Mouse (Mus musculus) hindbrain, embryonic 15.5 days (tissue): ENCODE data around the gene Gm11027. TPM values are rescaled to one million over a fixed set of nuclear protein-coding genes. Genes with fewer than 3 reads are reported as not detected.
A peak's percentile ranks its signal among the peaks of the same experiment; 100 is the strongest.

Experiments
- ATAC-seq: fragments of 200-750 bp; cut with Nextera tagmentation; 2 replicates; pipeline ENCODE4 v1.8.0; 2017; ENCODE audit warnings: low read depth, moderate number of reproducible peaks, moderate TSS enrichment; ENCODE audit not compliant: low FRiP score
- H3K27ac ChIP-seq: fragments of 300-500 bp; sonication (generic); replicated peaks from 2 replicates; pipeline ENCODE4 v1.5.1; 2015; ENCODE audit warnings: mild to moderate bottlenecking, inconsistent platforms
- H3K27me3 ChIP-seq: fragments of 300-500 bp; sonication (generic); 2 replicates; pipeline ENCODE4 v1.6.1; 2015; ENCODE audit warnings: control low read depth, inconsistent platforms
- H3K36me3 ChIP-seq: fragments of 300-500 bp; sonication (generic); 2 replicates; pipeline ENCODE4 v1.6.1; 2015; ENCODE audit warnings: control low read depth, inconsistent platforms
- H3K4me1 ChIP-seq: fragments of 300-500 bp; sonication (generic); replicated peaks from 2 replicates; pipeline ENCODE4 v1.6.1; 2015; ENCODE audit warnings: control low read depth, inconsistent platforms
- H3K4me2 ChIP-seq: fragments of 300-500 bp; sonication (generic); 2 replicates; pipeline ENCODE4 v1.6.1; 2015; ENCODE audit warnings: moderate library complexity, mild to moderate bottlenecking, inconsistent platforms
- H3K4me3 ChIP-seq: fragments of 300-500 bp; sonication (generic); 2 replicates; pipeline ENCODE4 v1.5.1; 2015; ENCODE audit warnings: mild to moderate bottlenecking, inconsistent platforms
- H3K9ac ChIP-seq: fragments of 300-500 bp; sonication (generic); 2 replicates; pipeline ENCODE4 v1.6.1; 2015; ENCODE audit warnings: inconsistent platforms
- H3K9me3 ChIP-seq: fragments of 300-500 bp; sonication (generic); 2 replicates; pipeline ENCODE4 v1.6.1; 2016; ENCODE audit warnings: control low read depth, inconsistent platforms
- WGBS: fragments of 180-500 bp; shearing (Covaris S2); methylation state at CpG from one replicate; pipeline ENCODE4 v1.1.7; 2015; 5-methylcytosine and 5-hydroxymethylcytosine counted together
- polyA plus RNA-seq: library from polyadenylated mRNA; unstranded; fragments of >200 nt; fragmentation: Nextera tagmentation; extraction: Ambion mirVana; gene quantifications from 2 replicates; pipeline ENCODE4 v1.2.1, GENCODE M21; 2015

The Gm11027 gene
- polyA plus RNA-seq, 1 experiment from 2014 or later, result not detected

- H3K27me3 ChIP-seq, result no peaks in the 10 kb centered on the region
Observed at GRCm38 (mm10) chr12:116262555-116263341, 12.4 kb upstream of the Gm11027 start, which contains the start of gene Wdr60. Gene Wdr60, minus strand, starts transcription at chr12:116263022.

GRCm38 (mm10) chr12:116264756-116265155, 10.4 kb upstream of the Gm11027 start:
- ATAC-seq, result no peak
- 92% methylated on average over 2 of the region's 2 CpGs for WGBS
- H3K4me2 ChIP-seq, result no peak overlapping the region

More at GRCm38 (mm10) chr12:116262555-116263341, 12.4 kb upstream of the Gm11027 start, which contains the start of gene Wdr60:
- peak within 1 kb of the TSS; percentile 75 for H3K27ac ChIP-seq
- no peaks in the 10 kb centered on the region for H3K9me3 ChIP-seq
- 3% methylated on average over 47 of the region's 47 CpGs for WGBS
- peak within 1 kb of the TSS; percentile 85 for H3K4me2 ChIP-seq
- no peaks in the 10 kb centered on the region for H3K36me3 ChIP-seq
- peak within 1 kb of the TSS; percentile 75 for H3K4me3 ChIP-seq
- H3K4me1 ChIP-seq, result peaks cover 23% of the 10 kb centered on the region
- peak; percentile 98 for ATAC-seq
- peak within 1 kb of the TSS; percentile 77 for H3K9ac ChIP-seq

GRCm38 (mm10) chr12:116265275-116265674, 9.9 kb upstream of the Gm11027 start:
- H3K9me3 ChIP-seq, result no peaks in the 10 kb centered on the region
- H3K36me3 ChIP-seq, result no peaks in the 10 kb centered on the region
- no peak overlapping the region for H3K4me2 ChIP-seq
- no peak overlapping the region for H3K27ac ChIP-seq
- ATAC-seq, result no peak
- no peak overlapping the region for H3K9ac ChIP-seq
- H3K4me1 ChIP-seq, result peaks cover 23% of the 10 kb centered on the region
- 86% methylated on average over 2 of the region's 2 CpGs for WGBS
- H3K27me3 ChIP-seq, result no peaks in the 10 kb centered on the region
- H3K4me3 ChIP-seq, result no peak overlapping the region

More at GRCm38 (mm10) chr12:116264756-116265155, 10.4 kb upstream of the Gm11027 start:
- Histone ChIP-seq H3K36me3 (no peaks in the 10 kb centered on the region), H3K27ac (no peak overlapping the region), H3K27me3 (no peaks in the 10 kb centered on the region), H3K9me3 (no peaks in the 10 kb centered on the region), H3K4me1 (peaks cover 23% of the 10 kb centered on the region), H3K9ac (no peak overlapping the region), H3K4me3 (no peak overlapping the region)

GRCm38 (mm10) chr12:116269450-116269849, 5.7 kb upstream of the Gm11027 start:
- H3K27ac ChIP-seq, result no peak overlapping the region
- no peaks in the 10 kb centered on the region for H3K36me3 ChIP-seq
- H3K27me3 ChIP-seq, result no peaks in the 10 kb centered on the region
- no peaks in the 10 kb centered on the region for H3K9me3 ChIP-seq
- no peak overlapping the region for H3K4me3 ChIP-seq
- no peaks in the 10 kb centered on the region for H3K4me1 ChIP-seq
- ATAC-seq, result no peak
- no peak overlapping the region for H3K9ac ChIP-seq
- WGBS, result 84% methylated on average over 5 of the region's 5 CpGs
- H3K4me2 ChIP-seq, result no peak overlapping the region

- H3K27me3 ChIP-seq, result no peaks in the 10 kb centered on the region
- 83% methylated on average over 1 of the region's 1 CpGs for WGBS
- H3K27ac ChIP-seq, result no peak overlapping the region
- no peak for ATAC-seq
- H3K4me3 ChIP-seq, result no peak overlapping the region
- H3K4me2 ChIP-seq, result no peak overlapping the region
- H3K9ac ChIP-seq, result no peak overlapping the region
- no peaks in the 10 kb centered on the region for H3K4me1 ChIP-seq
- H3K36me3 ChIP-seq, result no peaks in the 10 kb centered on the region
- H3K9me3 ChIP-seq, result no peaks in the 10 kb centered on the region
Observed at GRCm38 (mm10) chr12:116270538-116270937, 4.6 kb upstream of the Gm11027 start.

- no peak overlapping the region for H3K27ac ChIP-seq
- no peaks in the 10 kb centered on the region for H3K4me1 ChIP-seq
- H3K4me2 ChIP-seq, result no peak overlapping the region
- whole genome bisulfite sequencing, result 96% methylated on average over 2 of the region's 2 CpGs
- no peaks in the 10 kb centered on the region for H3K27me3 ChIP-seq
- no peaks in the 10 kb centered on the region for H3K36me3 ChIP-seq
- ATAC-seq, result no peak
- H3K4me3 ChIP-seq, result no peak overlapping the region
- H3K9ac ChIP-seq, result no peak overlapping the region
- H3K9me3 ChIP-seq, result no peaks in the 10 kb centered on the region
Observed at GRCm38 (mm10) chr12:116271071-116271470, 4.1 kb upstream of the Gm11027 start.

GRCm38 (mm10) chr12:116273733-116274132, 1.5 kb upstream of the Gm11027 start:
- Histone ChIP-seq H3K9ac (no peak overlapping the region), H3K4me1 (no peaks in the 10 kb centered on the region), H3K36me3 (no peaks in the 10 kb centered on the region), H3K4me2 (no peak overlapping the region), H3K4me3 (no peak overlapping the region), H3K9me3 (no peaks in the 10 kb centered on the region), H3K27ac (no peak overlapping the region), H3K27me3 (no peaks in the 10 kb centered on the region)
- no peak for ATAC-seq
- 74% methylated on average over 1 of the region's 1 CpGs for WGBS

GRCm38 (mm10) chr12:116275631-116276030, 445 bp downstream of the Gm11027 start:
- H3K9me3 ChIP-seq, result no peaks in the 10 kb centered on the region
- no peaks in the 10 kb centered on the region for H3K36me3 ChIP-seq
- H3K27ac ChIP-seq, result no peak overlapping the region
- ATAC-seq, result no peak
- peaks cover 5% of the 10 kb centered on the region; the same call in 1 of the 2 replicates for H3K4me1 ChIP-seq
- H3K9ac ChIP-seq, result no peak overlapping the region
- no peaks in the 10 kb centered on the region for H3K27me3 ChIP-seq
- H3K4me2 ChIP-seq, result no peak overlapping the region
- WGBS, result 97% methylated on average over 4 of the region's 4 CpGs
- no peak overlapping the region for H3K4me3 ChIP-seq

GRCm38 (mm10) chr12:116276961-116277360, 1.8 kb downstream of the Gm11027 start:
- ATAC-seq, result no peak
- Histone ChIP-seq H3K9me3 (no peaks in the 10 kb centered on the region), H3K36me3 (no peaks in the 10 kb centered on the region), H3K27ac (no peak overlapping the region), H3K4me3 (no peak overlapping the region), H3K4me1 (peaks cover 7% of the 10 kb centered on the region), H3K4me2 (no peak overlapping the region), H3K27me3 (no peaks in the 10 kb centered on the region), H3K9ac (no peak overlapping the region)
- 83% methylated on average over 2 of the region's 2 CpGs for WGBS

GRCm38 (mm10) chr12:116278541-116278940, 3.4 kb downstream of the Gm11027 start:
- no peak overlapping the region for H3K4me3 ChIP-seq
- H3K4me1 ChIP-seq, result peaks cover 18% of the 10 kb centered on the region
- H3K27ac ChIP-seq, result no peak overlapping the region
- H3K9ac ChIP-seq, result no peak overlapping the region
- WGBS, result 92% methylated on average over 1 of the region's 1 CpGs
- no peaks in the 10 kb centered on the region for H3K9me3 ChIP-seq
- no peaks in the 10 kb centered on the region for H3K27me3 ChIP-seq
- H3K36me3 ChIP-seq, result no peaks in the 10 kb centered on the region
- ATAC-seq, result no peak
- no peak overlapping the region for H3K4me2 ChIP-seq

- H3K9ac ChIP-seq, result no peak overlapping the region
- ATAC-seq, result no peak
- H3K9me3 ChIP-seq, result no peaks in the 10 kb centered on the region
- H3K4me2 ChIP-seq, result no peak overlapping the region
- H3K27ac ChIP-seq, result no peak overlapping the region
- no peaks in the 10 kb centered on the region for H3K36me3 ChIP-seq
- H3K4me1 ChIP-seq, result peaks cover 19% of the 10 kb centered on the region
- WGBS, result 95% methylated on average over 2 of the region's 2 CpGs
- no peak overlapping the region for H3K4me3 ChIP-seq
- no peaks in the 10 kb centered on the region for H3K27me3 ChIP-seq
Observed at GRCm38 (mm10) chr12:116279181-116279580, 4.0 kb downstream of the Gm11027 start.

GRCm38 (mm10) chr12:116280149-116280652, 5.0 kb downstream of the Gm11027 start:
- ATAC-seq, result peak; percentile 23
- peak overlapping the region; percentile 86 for H3K9ac ChIP-seq
- WGBS, result 2% methylated on average over 7 of the region's 7 CpGs
- H3K27me3 ChIP-seq, result no peaks in the 10 kb centered on the region
- peak overlapping the region; percentile 98 for H3K27ac ChIP-seq
- H3K4me2 ChIP-seq, result peak overlapping the region; percentile 57
- no peaks in the 10 kb centered on the region for H3K36me3 ChIP-seq
- H3K9me3 ChIP-seq, result no peaks in the 10 kb centered on the region
- H3K4me3 ChIP-seq, result peak overlapping the region; percentile 78
- H3K4me1 ChIP-seq, result peaks cover 19% of the 10 kb centered on the region
